Mouse (Mus musculus): ENCODE data around the gene Tmem202. TPM values are rescaled to one million over a fixed set of nuclear protein-coding genes. Genes with fewer than 3 reads are reported as not detected.

Tmem202 gene
- polyA plus RNA-seq, 1 experiment, result 0.34 TPM

DNA sequence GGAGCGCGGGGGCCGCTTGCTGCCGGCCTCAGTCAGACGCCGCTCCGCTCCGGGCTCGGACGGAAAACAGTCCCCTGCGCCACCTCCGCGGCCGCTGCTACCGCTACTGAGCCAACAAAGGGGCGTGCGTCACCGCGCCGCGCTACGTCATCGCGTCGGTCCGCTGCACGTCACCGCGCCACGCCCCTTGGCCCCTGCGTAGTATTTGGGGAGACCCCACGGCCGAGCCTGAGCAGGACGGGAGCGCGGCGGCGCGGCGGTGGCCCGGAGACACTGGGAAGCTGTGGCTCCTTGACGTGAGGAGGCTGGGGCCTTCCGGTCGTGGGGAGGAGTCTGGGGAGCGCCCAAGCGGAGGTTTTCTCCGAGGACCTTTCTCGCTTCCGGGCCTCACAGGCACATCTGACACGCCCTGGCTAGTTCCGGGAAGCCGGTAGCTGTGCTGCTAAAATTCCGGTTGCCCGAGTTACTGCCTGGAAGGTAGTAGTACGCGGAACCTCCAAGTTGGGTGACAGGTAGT is 53.0 kb downstream of the Tmem202 start, which contains the start of gene Arih1:
Arih1 (minus strand) TSS at position 70 of the 517 bp plus-strand sequence.
- Histone ChIP-seq H3K27me3 (ENCODE audit: control insufficient read depth, insufficient read depth, low read length) (no peaks in the 10 kb centered on the region), H3K4me3 (ENCODE audit: low read depth, low read length) (peak within 1 kb of the TSS; percentile 91), H3K36me3 (ENCODE audit: control insufficient read depth, insufficient read depth, low read length) (no peaks in the 10 kb centered on the region), H3K27ac (ENCODE audit: insufficient read depth, low read depth, low read length) (peak within 1 kb of the TSS; percentile 97), H3K4me1 (ENCODE audit: control insufficient read depth, insufficient read depth, insufficient read length, low read length) (no peaks in the 10 kb centered on the region)
- WGBS, result under 1% methylated on average over 55 of the region's 56 CpGs
- TF ChIP-seq CTCF (IDR thresholded peaks at IDR 0.05; ENCODE audit: extremely low read depth, insufficient read length, insufficient replicate concordance, low read depth, low read length), result no peak
- TF ChIP-seq POLR2A (IDR thresholded peaks at IDR 0.05; ENCODE audit: low read depth, low read length), result peak; percentile 80

DNA sequence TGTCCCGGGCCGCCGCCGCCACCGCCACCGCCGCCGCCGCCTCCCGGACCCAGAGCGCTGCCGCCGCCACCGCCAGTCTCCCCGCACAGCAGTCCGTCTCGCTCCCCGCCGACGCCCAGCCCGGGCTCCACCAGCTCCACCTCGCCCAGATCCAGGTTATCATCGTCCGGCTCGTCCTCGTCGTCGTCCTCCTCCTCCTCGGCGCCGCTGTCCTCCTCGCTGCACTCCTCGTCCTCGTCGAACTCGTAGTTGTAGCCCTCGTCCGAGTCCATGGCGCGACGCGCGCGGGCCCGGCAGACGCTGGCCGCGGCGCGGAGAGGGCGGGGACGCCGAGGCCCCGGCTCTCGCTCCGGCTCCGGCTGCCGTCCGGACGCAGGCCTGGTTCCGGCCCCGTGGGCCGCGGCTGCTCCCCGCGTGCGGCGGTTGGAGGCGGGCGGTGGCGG is 53.5 kb downstream of the Tmem202 start:
- TF ChIP-seq CTCF (IDR thresholded peaks at IDR 0.05; ENCODE audit: extremely low read depth, insufficient read length, insufficient replicate concordance, low read depth, low read length), result no peak
- no peak for TF ChIP-seq POLR2A (IDR thresholded peaks at IDR 0.05; ENCODE audit: low read depth, low read length)
- H3K36me3 ChIP-seq (ENCODE audit: control insufficient read depth, insufficient read depth, low read length), result no peaks in the 10 kb centered on the region
- H3K27me3 ChIP-seq (ENCODE audit: control insufficient read depth, insufficient read depth, low read length), result no peaks in the 10 kb centered on the region
- WGBS, result 1% methylated on average over 71 of the region's 71 CpGs
- H3K27ac ChIP-seq (ENCODE audit: insufficient read depth, low read depth, low read length), result peak overlapping the region; percentile 95
- H3K4me3 ChIP-seq (ENCODE audit: low read depth, low read length), result peak overlapping the region; percentile 91
- no peaks in the 10 kb centered on the region for H3K4me1 ChIP-seq (ENCODE audit: control insufficient read depth, insufficient read depth, insufficient read length, low read length)

DNA sequence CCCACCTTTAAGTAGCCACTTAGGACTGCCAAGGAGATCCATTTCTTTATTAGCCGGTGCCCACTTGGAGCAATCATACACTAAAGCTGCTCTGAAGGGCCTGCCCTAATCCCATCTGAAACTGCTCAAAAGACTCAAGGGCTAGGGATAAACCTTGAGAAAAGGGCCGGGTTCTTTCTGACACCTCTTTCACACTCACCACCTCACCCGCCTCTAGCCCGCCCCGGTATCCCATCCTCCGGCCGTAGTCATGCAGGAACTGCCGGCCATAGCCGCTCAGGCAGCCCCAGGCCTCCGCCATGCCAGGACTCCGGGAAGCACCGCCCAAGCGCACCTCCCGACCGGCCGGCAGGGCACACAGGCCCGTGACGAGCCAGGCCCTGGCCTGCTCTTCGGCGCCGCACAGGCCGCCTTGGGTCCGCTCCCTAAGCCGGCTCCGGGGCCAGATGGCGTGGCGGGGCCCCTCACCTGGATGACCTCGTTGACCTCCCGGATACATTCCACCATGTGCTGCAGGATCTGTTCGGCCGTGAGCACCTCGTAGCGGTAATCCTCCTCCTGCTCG is 54.1 kb downstream of the Tmem202 start:
- no peaks in the 10 kb centered on the region; the same call in 1 of the 2 replicates for H3K36me3 ChIP-seq (ENCODE audit: control insufficient read depth, insufficient read depth, low read length)
- no peaks in the 10 kb centered on the region for H3K27me3 ChIP-seq (ENCODE audit: control insufficient read depth, insufficient read depth, low read length)
- H3K27ac ChIP-seq (ENCODE audit: insufficient read depth, low read depth, low read length), result peak overlapping the region; percentile 95
- under 1% methylated on average over 34 of the region's 34 CpGs for WGBS
- TF ChIP-seq CTCF (IDR thresholded peaks at IDR 0.05; ENCODE audit: extremely low read depth, insufficient read length, insufficient replicate concordance, low read depth, low read length) (no peak), POLR2A (IDR thresholded peaks at IDR 0.05; ENCODE audit: low read depth, low read length) (no peak)
- H3K4me3 ChIP-seq (ENCODE audit: low read depth, low read length), result peak overlapping the region; percentile 91
- no peaks in the 10 kb centered on the region for H3K4me1 ChIP-seq (ENCODE audit: control insufficient read depth, insufficient read depth, insufficient read length, low read length)

DNA sequence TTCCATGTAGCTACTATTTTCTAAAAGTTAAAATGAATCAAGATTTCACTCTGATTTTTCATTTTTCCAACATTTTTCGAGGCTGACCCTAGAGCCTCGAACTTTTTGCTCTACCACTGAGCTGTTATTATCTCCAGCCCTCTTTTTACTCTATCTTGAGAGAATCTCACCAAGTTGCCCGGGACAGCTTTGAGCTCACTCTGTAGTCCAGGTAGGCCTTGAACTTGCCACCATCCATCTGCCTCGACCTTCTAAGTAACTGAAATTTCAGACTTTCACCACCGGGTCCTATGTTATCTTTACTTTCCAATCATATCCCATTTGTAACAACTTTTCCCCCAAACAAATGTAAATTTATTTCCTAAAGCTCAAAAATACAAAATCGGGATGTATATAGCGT is 54.9 kb downstream of the Tmem202 start:
- peak overlapping the region; percentile 51; the same call in 1 of the 2 replicates for H3K4me3 ChIP-seq (ENCODE audit: low read depth, low read length)
- no peaks in the 10 kb centered on the region for H3K27me3 ChIP-seq (ENCODE audit: control insufficient read depth, insufficient read depth, low read length)
- H3K36me3 ChIP-seq (ENCODE audit: control insufficient read depth, insufficient read depth, low read length), result no peaks in the 10 kb centered on the region; the same call in 1 of the 2 replicates
- TF ChIP-seq CTCF (IDR thresholded peaks at IDR 0.05; ENCODE audit: extremely low read depth, insufficient read length, insufficient replicate concordance, low read depth, low read length), result no peak
- no peak for TF ChIP-seq POLR2A (IDR thresholded peaks at IDR 0.05; ENCODE audit: low read depth, low read length)
- no peak overlapping the region for H3K27ac ChIP-seq (ENCODE audit: insufficient read depth, low read depth, low read length)
- H3K4me1 ChIP-seq (ENCODE audit: control insufficient read depth, insufficient read depth, insufficient read length, low read length), result no peaks in the 10 kb centered on the region
- 2% methylated on average over 7 of the region's 7 CpGs for WGBS

DNA sequence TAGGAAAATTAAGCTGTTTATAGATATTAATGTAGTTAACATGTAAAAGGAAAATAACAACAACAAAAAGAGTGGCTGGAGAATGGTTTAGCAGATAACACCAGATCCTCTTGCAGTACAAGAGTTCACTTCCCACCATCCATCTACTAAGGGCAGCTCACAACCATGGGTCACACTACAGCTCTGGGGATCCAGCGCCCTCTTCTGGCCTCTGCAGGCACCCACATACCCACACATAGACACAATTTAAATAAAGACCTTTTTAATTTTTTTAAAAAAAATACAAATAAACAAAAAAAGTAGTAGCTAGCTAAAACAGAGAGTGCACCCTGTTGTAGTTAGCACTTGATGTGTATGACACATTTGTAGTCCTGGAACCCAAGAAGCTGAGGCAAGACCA is 57.2 kb downstream of the Tmem202 start:
- H3K36me3 ChIP-seq (ENCODE audit: control insufficient read depth, insufficient read depth, low read length), result peaks cover 1% of the 10 kb centered on the region; the same call in 1 of the 2 replicates
- H3K27ac ChIP-seq (ENCODE audit: insufficient read depth, low read depth, low read length), result no peak overlapping the region
- WGBS, result 15% methylated on average over 1 of the region's 1 CpGs
- H3K27me3 ChIP-seq (ENCODE audit: control insufficient read depth, insufficient read depth, low read length), result no peaks in the 10 kb centered on the region
- no peak overlapping the region for H3K4me3 ChIP-seq (ENCODE audit: low read depth, low read length)
- no peaks in the 10 kb centered on the region for H3K4me1 ChIP-seq (ENCODE audit: control insufficient read depth, insufficient read depth, insufficient read length, low read length)
- no peak for TF ChIP-seq POLR2A (IDR thresholded peaks at IDR 0.05; ENCODE audit: low read depth, low read length)
- peak; percentile 69; the same call in 1 of the 2 replicates for TF ChIP-seq CTCF (IDR thresholded peaks at IDR 0.05; ENCODE audit: extremely low read depth, insufficient read length, insufficient replicate concordance, low read depth, low read length)

DNA sequence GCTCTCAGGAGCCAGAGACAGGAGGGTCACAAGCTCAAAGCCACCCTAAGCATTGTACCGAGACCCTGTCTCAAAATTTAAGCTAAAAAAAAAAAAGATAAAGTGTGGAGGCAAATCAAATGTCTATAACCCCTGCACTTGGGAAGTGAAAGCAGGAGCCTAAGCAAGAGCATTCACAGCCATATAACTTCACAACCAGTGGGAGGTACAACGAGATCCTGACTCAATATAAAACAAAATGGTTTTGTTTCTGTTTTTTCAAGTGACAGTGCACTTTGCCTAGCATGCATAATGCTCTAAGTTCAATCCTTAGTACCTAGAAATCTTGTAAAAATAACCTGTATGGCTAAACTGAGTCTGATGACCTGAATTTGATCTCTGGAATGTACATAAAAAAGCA is 63.0 kb downstream of the Tmem202 start:
- H3K4me3 ChIP-seq (ENCODE audit: low read depth, low read length), result no peak overlapping the region
- no peak overlapping the region for H3K27ac ChIP-seq (ENCODE audit: insufficient read depth, low read depth, low read length)
- no peaks in the 10 kb centered on the region for H3K27me3 ChIP-seq (ENCODE audit: control insufficient read depth, insufficient read depth, low read length)
- H3K4me1 ChIP-seq (ENCODE audit: control insufficient read depth, insufficient read depth, insufficient read length, low read length), result no peaks in the 10 kb centered on the region
- 67% methylated on average over 2 of the region's 2 CpGs for WGBS
- no peak for TF ChIP-seq POLR2A (IDR thresholded peaks at IDR 0.05; ENCODE audit: low read depth, low read length)
- TF ChIP-seq CTCF (IDR thresholded peaks at IDR 0.05; ENCODE audit: extremely low read depth, insufficient read length, insufficient replicate concordance, low read depth, low read length), result no peak
- peaks cover 5% of the 10 kb centered on the region for H3K36me3 ChIP-seq (ENCODE audit: control insufficient read depth, insufficient read depth, low read length)

DNA sequence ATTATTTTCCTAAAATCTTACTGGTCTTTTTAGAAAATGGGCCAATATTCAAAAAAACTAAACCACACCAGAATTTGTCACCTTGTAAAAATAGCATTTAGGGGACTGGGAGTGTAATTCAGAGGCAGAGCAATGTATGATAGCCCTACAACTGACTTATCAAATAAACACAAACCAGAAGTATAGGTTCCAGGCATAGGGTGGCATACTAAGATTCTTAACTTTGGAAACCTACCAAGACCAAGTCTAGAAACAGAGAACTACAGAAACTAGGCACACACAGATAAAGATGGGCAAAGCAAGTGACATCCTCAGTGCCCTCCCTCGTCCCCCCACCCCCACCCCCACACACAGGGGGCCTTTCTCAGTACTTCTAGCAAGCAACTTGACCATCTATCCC is 64.8 kb downstream of the Tmem202 start:
- H3K36me3 ChIP-seq (ENCODE audit: control insufficient read depth, insufficient read depth, low read length), result peaks cover 7% of the 10 kb centered on the region
- H3K4me3 ChIP-seq (ENCODE audit: low read depth, low read length), result no peak overlapping the region
- H3K27me3 ChIP-seq (ENCODE audit: control insufficient read depth, insufficient read depth, low read length), result no peaks in the 10 kb centered on the region
- no peak for TF ChIP-seq POLR2A (IDR thresholded peaks at IDR 0.05; ENCODE audit: low read depth, low read length)
- no peak for TF ChIP-seq CTCF (IDR thresholded peaks at IDR 0.05; ENCODE audit: extremely low read depth, insufficient read length, insufficient replicate concordance, low read depth, low read length)
- no peak overlapping the region for H3K27ac ChIP-seq (ENCODE audit: insufficient read depth, low read depth, low read length)
- H3K4me1 ChIP-seq (ENCODE audit: control insufficient read depth, insufficient read depth, insufficient read length, low read length), result no peaks in the 10 kb centered on the region; the same call in 1 of the 2 replicates
- 71% methylated on average over 1 of the region's 1 CpGs for WGBS

Measured in small intestine, adult 2 months (tissue).